Mouse (Mus musculus) olfactory bulb, adult 2 months (tissue): Measurements from ENCODE around the gene Samd4b.

ENCODE experiments used
- CTCF ChIP-seq: fragments of 200-500 bp; IDR thresholded peaks from 2 replicates; pipeline ENCODE4 v1.5.1; 2012; ENCODE audit warnings: low read depth, mild to moderate bottlenecking, low read length, moderate library complexity; ENCODE audit not compliant: insufficient read depth
- POLR2A ChIP-seq: fragments of 200-500 bp; IDR thresholded peaks from 2 replicates; pipeline ENCODE4 v1.6.1; 2012; ENCODE audit warnings: mild to moderate bottlenecking, low read depth, low read length, moderate library complexity; ENCODE audit not compliant: insufficient read depth

- TF ChIP-seq POLR2A: no peak
- TF ChIP-seq CTCF: no peak
Observed at GRCm38 (mm10) chr7:28390331-28390730, 207.6 kb downstream of the Samd4b start.
